Mouse (Mus musculus): Measurements from ENCODE around the gene Ndufa11. TPM values are rescaled to one million over a fixed set of nuclear protein-coding genes. Genes with fewer than 3 reads are reported as not detected.
A peak's percentile ranks its signal among the peaks of the same experiment; 100 is the strongest.

Ndufa11 gene
- polyA plus RNA-seq, 2 experiments, result 119 to 284 TPM

GRCm38 (mm10) chr17:56686801-56687200, 30.8 kb upstream of the Ndufa11 start:
- TF ChIP-seq EP300 (IDR thresholded peaks at IDR 0.05; ENCODE audit: low read depth) (no peak), CTCF (IDR thresholded peaks at IDR 0.05; ENCODE audit: low read depth) (no peak)
- no peak overlapping the region for H3K9ac ChIP-seq (replicated peaks)
- H3K4me2 ChIP-seq (ENCODE audit: low read depth), result no peak overlapping the region

DNA sequence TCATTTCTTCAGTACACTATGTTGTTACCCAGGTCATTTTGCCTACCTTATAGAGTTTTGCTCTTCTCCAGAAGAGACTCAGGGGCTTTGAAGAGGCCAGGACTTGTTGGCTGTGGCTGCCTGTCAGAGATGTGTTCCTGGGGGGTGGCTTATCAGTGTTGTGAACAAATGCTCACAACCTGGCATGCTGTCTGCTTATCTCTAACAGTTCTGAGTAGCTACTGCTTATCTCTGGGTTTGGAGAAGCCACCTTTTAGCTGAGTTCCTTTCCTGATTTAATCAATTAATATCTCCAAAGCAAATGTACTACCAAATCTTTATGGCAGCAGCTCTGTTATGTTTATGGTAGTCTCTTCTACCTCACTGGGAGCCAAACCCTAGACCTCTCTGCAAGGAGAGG, 29.5 kb upstream of the Ndufa11 start:
- Histone ChIP-seq H3K9me3 (ENCODE audit: control insufficient read depth, low read length) (no peaks in the 10 kb centered on the region), H3K27ac (peak overlapping the region; percentile 69), H3K36me3 (replicated peaks; ENCODE audit: control insufficient read depth, insufficient read depth, low read depth) (peaks cover 40% of the 10 kb centered on the region), H3K4me2 (ENCODE audit: low read depth) (peak overlapping the region; percentile 47), H3K9ac (replicated peaks) (peak overlapping the region; percentile 1), H3K4me3 (ENCODE audit: insufficient read depth in 1 of 2, low read depth in 2 of 2, low read length in 2 of 2) (no peak overlapping the region), H3K4me1 (replicated peaks; ENCODE audit: control insufficient read depth in 2 of 2, insufficient read depth in 2 of 2, low read length in 1 of 2) (peaks cover 16 to 43% of the 10 kb centered on the region in 2 experiments), H3K27me3 (ENCODE audit: control insufficient read depth, insufficient read depth, low read length) (no peaks in the 10 kb centered on the region)
- peak; percentile 96 for TF ChIP-seq EP300 (IDR thresholded peaks at IDR 0.05; ENCODE audit: low read depth)
- no peak for TF ChIP-seq CTCF (IDR thresholded peaks at IDR 0.05; ENCODE audit: low read depth)
- peak; percentile 92 for ATAC-seq (ENCODE audit: insufficient read depth)
- peak; percentile 73 to 77 (median 73) for DNase-seq (ENCODE audit: low read depth in 3 of 3, low spot score in 3 of 3)

More at GRCm38 (mm10) chr17:56686801-56687200, 30.8 kb upstream of the Ndufa11 start:
- ATAC-seq (ENCODE audit: insufficient read depth) (no peak), DNase-seq (ENCODE audit: low read depth in 3 of 3, low spot score in 3 of 3) (no peak)
- H3K27me3 ChIP-seq (ENCODE audit: control insufficient read depth, insufficient read depth, low read length), result no peaks in the 10 kb centered on the region
- no peaks in the 10 kb centered on the region for H3K9me3 ChIP-seq (ENCODE audit: control insufficient read depth, low read length)
- H3K4me3 ChIP-seq (ENCODE audit: insufficient read depth in 1 of 2, low read depth in 2 of 2, low read length in 2 of 2), result no peak overlapping the region
- H3K27ac ChIP-seq, result no peak overlapping the region
- peaks cover 33% of the 10 kb centered on the region for H3K36me3 ChIP-seq (replicated peaks; ENCODE audit: control insufficient read depth, insufficient read depth, low read depth)
- 77% methylated on average over 4 of the region's 4 CpGs for WGBS (ENCODE audit: insufficient replicate concordance)
- H3K4me1 ChIP-seq (replicated peaks; ENCODE audit: control insufficient read depth in 2 of 2, insufficient read depth in 2 of 2, low read length in 1 of 2), result peaks cover 27 to 55% of the 10 kb centered on the region in 2 experiments

- Histone ChIP-seq H3K36me3 (replicated peaks; ENCODE audit: control insufficient read depth, insufficient read depth, low read depth) (peaks cover 41% of the 10 kb centered on the region), H3K9ac (replicated peaks) (0 out of 2 replicates have a peak overlapping the region, but pooled peaks have one; percentile 9), H3K4me2 (ENCODE audit: low read depth) (peak overlapping the region; percentile 47), H3K27me3 (ENCODE audit: control insufficient read depth, insufficient read depth, low read length) (no peaks in the 10 kb centered on the region), H3K4me3 (ENCODE audit: insufficient read depth in 1 of 2, low read depth in 2 of 2, low read length in 2 of 2) (no peak overlapping the region), H3K4me1 (replicated peaks; ENCODE audit: control insufficient read depth in 2 of 2, insufficient read depth in 2 of 2, low read length in 1 of 2) (peaks cover 14 to 36% of the 10 kb centered on the region in 2 experiments), H3K27ac (peak overlapping the region; percentile 69), H3K9me3 (ENCODE audit: control insufficient read depth, low read length) (no peaks in the 10 kb centered on the region)
- ATAC-seq (ENCODE audit: insufficient read depth) (no peak), DNase-seq (ENCODE audit: low read depth in 3 of 3, low spot score in 3 of 3) (no peak)
- WGBS (ENCODE audit: insufficient replicate concordance), result 43% methylated on average over 2 of the region's 2 CpGs
- TF ChIP-seq CTCF (IDR thresholded peaks at IDR 0.05; ENCODE audit: low read depth) (no peak), EP300 (IDR thresholded peaks at IDR 0.05; ENCODE audit: low read depth) (no peak)
Measured at GRCm38 (mm10) chr17:56688689-56689088, 28.9 kb upstream of the Ndufa11 start.

DNA sequence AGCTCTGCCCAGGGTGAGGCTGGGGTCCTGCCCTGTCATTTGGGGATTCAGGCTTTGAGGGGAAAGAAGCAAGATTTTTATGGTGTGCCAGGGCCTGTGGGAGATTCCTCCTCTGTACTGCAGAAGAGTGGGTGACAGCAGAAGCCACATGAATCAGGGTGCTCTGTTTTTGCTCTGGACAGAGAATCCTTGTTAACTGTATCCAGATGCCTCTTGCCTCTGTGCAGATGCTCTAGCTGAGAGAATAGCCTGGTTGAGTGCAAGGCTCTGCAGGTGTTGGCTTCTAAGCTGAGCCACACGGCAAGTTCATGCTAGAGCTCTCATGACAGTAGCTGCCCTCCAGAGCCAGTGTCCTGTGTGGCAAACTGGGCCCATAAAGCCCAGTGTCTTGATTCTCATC, 24.2 kb upstream of the Ndufa11 start:
- H3K9ac ChIP-seq (replicated peaks), result no peak overlapping the region
- 68% methylated on average over 1 of the region's 1 CpGs for WGBS (ENCODE audit: insufficient replicate concordance)
- H3K27me3 ChIP-seq (ENCODE audit: control insufficient read depth, insufficient read depth, low read length), result no peaks in the 10 kb centered on the region
- no peaks in the 10 kb centered on the region for H3K9me3 ChIP-seq (ENCODE audit: control insufficient read depth, low read length)
- no peak for TF ChIP-seq CTCF (IDR thresholded peaks at IDR 0.05; ENCODE audit: low read depth)
- TF ChIP-seq EP300 (IDR thresholded peaks at IDR 0.05; ENCODE audit: low read depth), result no peak
- H3K4me3 ChIP-seq (ENCODE audit: insufficient read depth in 1 of 2, low read depth in 2 of 2, low read length in 2 of 2), result no peak overlapping the region
- no peak overlapping the region for H3K27ac ChIP-seq
- H3K36me3 ChIP-seq (replicated peaks; ENCODE audit: control insufficient read depth, insufficient read depth, low read depth), result peaks cover 66% of the 10 kb centered on the region
- ATAC-seq (ENCODE audit: insufficient read depth), result no peak
- H3K4me2 ChIP-seq (ENCODE audit: low read depth), result no peak overlapping the region
- peaks cover 4 to 6% of the 10 kb centered on the region in 2 experiments for H3K4me1 ChIP-seq (replicated peaks; ENCODE audit: control insufficient read depth in 2 of 2, insufficient read depth in 2 of 2, low read length in 1 of 2)
- no peak for DNase-seq (ENCODE audit: low read depth in 3 of 3, low spot score in 3 of 3)

DNA sequence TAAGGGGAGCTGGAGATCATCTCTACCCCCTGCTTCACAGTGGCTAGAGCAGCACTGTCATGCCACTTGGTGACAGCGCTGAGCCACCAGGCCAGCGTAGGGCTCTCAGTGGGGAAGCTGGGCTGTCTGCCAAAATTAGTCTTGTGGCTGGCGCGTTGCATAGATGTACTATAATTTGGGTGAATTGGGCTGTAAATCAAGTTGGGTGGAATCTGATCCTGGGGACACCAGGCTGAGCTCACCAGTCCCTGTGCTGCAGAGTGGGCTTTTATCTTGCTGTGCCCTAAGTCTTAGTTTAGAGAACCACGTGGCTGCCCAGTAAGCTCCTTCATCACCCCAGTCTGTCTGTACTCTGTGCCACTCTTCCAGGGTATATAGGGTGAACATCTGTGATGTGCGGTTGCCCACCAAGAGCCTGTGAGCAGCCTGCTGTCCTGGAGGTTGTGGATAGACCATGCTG, 23.7 kb upstream of the Ndufa11 start:
- H3K4me1 ChIP-seq (replicated peaks; ENCODE audit: control insufficient read depth in 2 of 2, insufficient read depth in 2 of 2, low read length in 1 of 2), result peaks cover 0 to under 1% of the 10 kb centered on the region in 2 experiments; a peak in 1 of 4 replicates
- H3K27ac ChIP-seq, result no peak overlapping the region
- WGBS (ENCODE audit: insufficient replicate concordance), result 81% methylated on average over 6 of the region's 6 CpGs
- H3K9me3 ChIP-seq (ENCODE audit: control insufficient read depth, low read length), result no peaks in the 10 kb centered on the region
- no peaks in the 10 kb centered on the region for H3K27me3 ChIP-seq (ENCODE audit: control insufficient read depth, insufficient read depth, low read length)
- ATAC-seq (ENCODE audit: insufficient read depth), result no peak
- H3K4me3 ChIP-seq (ENCODE audit: insufficient read depth in 1 of 2, low read depth in 2 of 2, low read length in 2 of 2), result no peak overlapping the region
- TF ChIP-seq EP300 (IDR thresholded peaks at IDR 0.05; ENCODE audit: low read depth), result no peak
- no peak for TF ChIP-seq CTCF (IDR thresholded peaks at IDR 0.05; ENCODE audit: low read depth)
- H3K9ac ChIP-seq (replicated peaks), result no peak overlapping the region
- H3K4me2 ChIP-seq (ENCODE audit: low read depth), result no peak overlapping the region
- H3K36me3 ChIP-seq (replicated peaks; ENCODE audit: control insufficient read depth, insufficient read depth, low read depth), result peaks cover 67% of the 10 kb centered on the region
- no peak for DNase-seq (ENCODE audit: low read depth in 3 of 3, low spot score in 3 of 3)

Measured in liver, embryonic 14.5 days (tissue).